Mouse (Mus musculus) midbrain, embryonic 13.5 days (tissue): ENCODE measurements around the gene Dyx1c1. TPM values are rescaled to one million over a fixed set of nuclear protein-coding genes. Genes with fewer than 3 reads are reported as not detected.

Experiments
- ATAC-seq: fragments of 200-750 bp; cut with Nextera tagmentation; 2 replicates; pipeline ENCODE4 v1.8.0; 2017; ENCODE audit warnings: mild to moderate bottlenecking, moderate TSS enrichment, moderate library complexity
- H3K27ac ChIP-seq: fragments of 300-500 bp; sonication (generic); 2 replicates; pipeline ENCODE4 v1.5.1; 2015; ENCODE audit warnings: inconsistent platforms, mild to moderate bottlenecking, moderate library complexity
- H3K27me3 ChIP-seq: fragments of 300-500 bp; sonication (generic); 2 replicates; pipeline ENCODE4 v1.6.1; 2015; ENCODE audit warnings: mild to moderate bottlenecking, inconsistent platforms
- H3K36me3 ChIP-seq: fragments of 300-500 bp; sonication (generic); 2 replicates; pipeline ENCODE4 v1.6.1; 2015; ENCODE audit warnings: mild to moderate bottlenecking, inconsistent platforms
- H3K4me1 ChIP-seq: fragments of 300-500 bp; sonication (generic); replicated peaks from 2 replicates; pipeline ENCODE4 v1.6.1; 2015; ENCODE audit warnings: inconsistent platforms
- H3K4me2 ChIP-seq: fragments of 300-500 bp; sonication (generic); replicated peaks from 2 replicates; pipeline ENCODE4 v1.6.1; 2015; ENCODE audit warnings: moderate library complexity, mild to moderate bottlenecking, inconsistent platforms
- H3K4me3 ChIP-seq: fragments of 300-500 bp; sonication (generic); replicated peaks from 2 replicates; pipeline ENCODE4 v1.5.1; 2015; ENCODE audit warnings: mild to moderate bottlenecking, inconsistent platforms
- H3K9ac ChIP-seq: fragments of 300-500 bp; sonication (generic); replicated peaks from 2 replicates; pipeline ENCODE4 v1.6.1; 2015; ENCODE audit warnings: mild to moderate bottlenecking, inconsistent platforms
- H3K9me3 ChIP-seq: fragments of 300-500 bp; sonication (generic); 2 replicates; pipeline ENCODE4 v1.6.1; 2016; ENCODE audit warnings: mild to moderate bottlenecking, inconsistent platforms
- WGBS: fragments of 180-500 bp; shearing (Covaris S2); methylation state at CpG from one replicate; pipeline ENCODE4 v1.1.7; 2015; 5-methylcytosine and 5-hydroxymethylcytosine counted together
- polyA plus RNA-seq: library from polyadenylated mRNA; unstranded; fragments of >200 nt; fragmentation: Nextera tagmentation; extraction: Ambion mirVana; gene quantifications from 2 replicates; pipeline ENCODE4 v1.2.1, GENCODE M21; 2015

Dyx1c1 gene
- polyA plus RNA-seq, 1 experiment from 2014 or later: 2.1 TPM

- Histone ChIP-seq H3K36me3 (no peaks in the 10 kb centered on the region), H3K4me2 (no peak overlapping the region), H3K9me3 (no peaks in the 10 kb centered on the region), H3K4me1 (peaks cover 26% of the 10 kb centered on the region), H3K4me3 (no peak overlapping the region), H3K27me3 (no peaks in the 10 kb centered on the region), H3K27ac (no peak overlapping the region), H3K9ac (no peak overlapping the region)
- WGBS: 58% methylated on average over 2 of the region's 2 CpGs
- no peak for ATAC-seq
Observed at GRCm38 (mm10) chr9:72983066-72983465, 24.5 kb downstream of the Dyx1c1 start.

DNA sequence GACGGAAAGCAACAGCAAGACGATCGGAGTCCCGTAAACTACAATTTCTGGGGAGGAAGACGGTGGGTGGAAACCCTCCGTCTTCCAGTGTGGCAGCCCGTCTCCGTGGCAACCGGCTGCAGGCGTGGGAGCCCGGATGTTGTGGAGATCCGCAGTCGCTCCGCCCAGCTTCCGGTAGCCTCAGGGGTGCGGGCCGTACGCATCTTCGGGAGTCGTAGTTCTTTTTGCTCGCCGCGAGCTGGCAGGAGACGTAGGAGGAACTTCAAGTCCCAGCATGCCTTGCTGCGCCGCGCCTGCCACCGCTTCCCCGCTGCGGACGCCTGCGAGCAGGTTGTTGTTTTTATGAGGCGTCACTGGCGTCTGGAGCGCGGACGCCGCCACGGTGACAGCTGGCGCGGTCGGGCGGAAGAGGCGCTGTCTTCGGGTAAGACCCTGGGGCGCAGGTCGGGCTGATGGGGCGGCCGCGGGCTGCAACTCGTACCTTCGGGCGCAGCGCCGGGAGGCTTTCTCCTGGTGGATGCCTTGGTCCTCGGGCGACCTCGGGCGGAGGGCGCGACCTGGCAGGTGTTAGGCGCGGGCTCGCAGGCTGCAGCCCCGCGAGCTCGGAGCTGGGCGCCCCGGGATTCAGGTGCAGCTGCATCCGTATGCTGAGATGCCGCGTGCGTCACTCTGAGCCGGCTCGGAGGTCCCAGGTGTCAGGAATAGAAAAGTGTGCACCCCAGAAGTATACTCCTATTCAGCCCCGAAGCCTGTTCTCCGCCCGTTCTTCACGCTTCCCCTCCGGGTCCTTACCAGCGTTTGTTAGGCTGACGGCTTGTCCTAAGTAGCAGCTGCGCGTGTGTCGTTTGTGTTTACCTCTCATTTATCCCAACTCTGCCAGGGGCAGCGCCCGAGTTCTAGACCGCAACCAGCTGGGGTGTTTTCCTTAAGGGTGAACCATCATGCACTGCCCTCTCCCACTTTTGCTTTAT is 26.9 kb downstream of the Dyx1c1 start, which contains the start of the genes Ccpg1os and Ccpg1:
TSS of gene Ccpg1os (minus strand) at position 133 of the 971 bp plus-strand sequence.
TSS of gene Ccpg1 (plus strand) at position 180 of the 971 bp plus-strand sequence.
- ATAC-seq: peak; percentile 100
- WGBS: under 1% methylated on average over 88 of the region's 88 CpGs

DNA sequence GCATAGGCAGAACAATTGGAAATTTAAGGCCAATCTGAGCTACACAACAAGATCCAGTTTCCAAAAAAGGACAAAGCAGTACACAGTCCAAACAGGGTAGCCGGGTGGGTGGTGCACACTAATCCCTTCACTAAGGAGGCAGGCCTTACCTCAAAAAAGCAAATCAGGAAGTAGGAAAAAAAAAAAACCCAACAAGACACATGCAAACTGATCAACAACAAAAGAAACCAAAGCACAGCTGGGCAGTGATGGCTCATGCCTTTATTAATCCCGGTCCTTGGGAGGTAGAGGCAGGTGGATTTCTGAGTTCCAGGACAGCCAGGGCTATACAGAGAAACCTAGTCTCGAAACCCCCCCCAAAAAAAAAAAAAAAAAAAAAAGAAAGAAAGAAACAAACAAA is 29.1 kb downstream of the Dyx1c1 start:
- no peaks in the 10 kb centered on the region for H3K27me3 ChIP-seq
- H3K4me1 ChIP-seq: peaks cover 26% of the 10 kb centered on the region
- 51% methylated on average over 3 of the region's 3 CpGs for WGBS
- no peak overlapping the region for H3K9ac ChIP-seq
- no peaks in the 10 kb centered on the region for H3K36me3 ChIP-seq
- no peak for ATAC-seq
- no peaks in the 10 kb centered on the region for H3K9me3 ChIP-seq
- no peak overlapping the region for H3K4me3 ChIP-seq
- H3K4me2 ChIP-seq: no peak overlapping the region
- H3K27ac ChIP-seq: no peak overlapping the region

More for the DNA sequence above, 26.9 kb downstream of the Dyx1c1 start, which contains the start of the genes Ccpg1os and Ccpg1:
- Histone ChIP-seq H3K36me3 (no peaks in the 10 kb centered on the region), H3K4me1 (peaks cover 26% of the 10 kb centered on the region), H3K9ac (peak within 1 kb of the TSS; percentile 90), H3K27me3 (no peaks in the 10 kb centered on the region), H3K4me2 (peak within 1 kb of the TSS; percentile 91), H3K27ac (peak within 1 kb of the TSS; percentile 91), H3K9me3 (no peaks in the 10 kb centered on the region), H3K4me3 (peak within 1 kb of the TSS; percentile 90)

- Histone ChIP-seq H3K4me1 (peaks cover 26% of the 10 kb centered on the region), H3K4me3 (no peak overlapping the region), H3K9ac (no peak overlapping the region), H3K27ac (no peak overlapping the region), H3K4me2 (no peak overlapping the region), H3K36me3 (no peaks in the 10 kb centered on the region), H3K9me3 (no peaks in the 10 kb centered on the region), H3K27me3 (no peaks in the 10 kb centered on the region)
- ATAC-seq: no peak
- WGBS: 89% methylated on average over 5 of the region's 5 CpGs
Observed at GRCm38 (mm10) chr9:72988706-72989105, 30.1 kb downstream of the Dyx1c1 start.

GRCm38 (mm10) chr9:72991420-72991819 is 32.8 kb downstream of the Dyx1c1 start:
- Histone ChIP-seq H3K9ac (no peak overlapping the region), H3K36me3 (no peaks in the 10 kb centered on the region), H3K4me2 (no peak overlapping the region), H3K27ac (no peak overlapping the region), H3K9me3 (no peaks in the 10 kb centered on the region), H3K4me1 (peaks cover 10% of the 10 kb centered on the region), H3K4me3 (no peak overlapping the region), H3K27me3 (no peaks in the 10 kb centered on the region)
- ATAC-seq: no peak
- 95% methylated on average over 2 of the region's 2 CpGs for WGBS

- no peaks in the 10 kb centered on the region for H3K4me1 ChIP-seq
- H3K27ac ChIP-seq: no peak overlapping the region
- no peaks in the 10 kb centered on the region for H3K9me3 ChIP-seq
- ATAC-seq: no peak
- no peaks in the 10 kb centered on the region for H3K36me3 ChIP-seq
- H3K4me3 ChIP-seq: no peak overlapping the region
- no peaks in the 10 kb centered on the region for H3K27me3 ChIP-seq
- no peak overlapping the region for H3K9ac ChIP-seq
- no peak overlapping the region for H3K4me2 ChIP-seq
- WGBS: 94% methylated on average over 5 of the region's 5 CpGs
Observed at GRCm38 (mm10) chr9:72992576-72992975, 34.0 kb downstream of the Dyx1c1 start.

DNA sequence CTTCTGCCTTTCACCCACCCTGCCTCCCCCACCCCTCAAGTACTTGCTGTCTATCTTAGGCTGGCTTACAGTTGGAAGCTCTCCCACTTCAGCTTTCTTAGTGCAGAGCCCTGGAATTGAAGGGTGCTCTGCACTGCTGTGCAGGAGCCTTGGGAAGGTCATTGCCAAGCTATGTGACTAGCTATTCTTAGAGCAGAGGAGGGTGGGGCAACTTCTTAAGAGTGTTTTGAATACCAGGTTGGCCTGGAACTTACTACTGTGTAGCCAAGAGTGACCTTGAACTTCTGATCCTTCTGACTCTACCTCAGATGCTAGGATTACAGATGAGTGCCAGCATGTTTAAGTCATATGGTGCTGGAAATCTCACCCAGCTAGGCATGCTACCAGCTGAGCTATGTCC is 37.6 kb downstream of the Dyx1c1 start:
- Histone ChIP-seq H3K36me3 (peaks cover 9% of the 10 kb centered on the region), H3K4me3 (no peak overlapping the region), H3K9me3 (no peaks in the 10 kb centered on the region), H3K27ac (no peak overlapping the region), H3K4me2 (no peak overlapping the region), H3K27me3 (no peaks in the 10 kb centered on the region), H3K9ac (no peak overlapping the region), H3K4me1 (no peaks in the 10 kb centered on the region)
- ATAC-seq: no peak

DNA sequence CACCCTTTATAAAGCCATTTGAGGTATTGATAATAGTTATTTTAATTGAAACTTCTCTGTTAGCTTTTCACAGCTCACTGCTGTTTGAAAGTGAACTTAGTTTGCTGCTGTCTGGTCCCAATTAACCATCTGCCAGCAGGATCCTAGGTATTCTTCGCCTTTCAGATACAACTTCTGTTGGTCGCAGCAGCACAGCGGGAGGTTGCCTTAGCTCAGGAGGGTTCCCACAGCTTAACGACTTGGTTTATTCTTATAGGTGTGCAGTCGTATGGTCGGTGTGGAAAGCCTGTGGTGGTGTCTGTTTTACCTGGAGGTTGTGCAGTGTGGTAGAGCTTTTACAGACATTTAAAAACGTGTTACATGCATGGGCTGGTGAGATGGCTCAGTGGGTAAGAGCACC is 38.2 kb downstream of the Dyx1c1 start:
- Histone ChIP-seq H3K9ac (no peak overlapping the region), H3K36me3 (peaks cover 15% of the 10 kb centered on the region), H3K4me1 (no peaks in the 10 kb centered on the region), H3K4me2 (no peak overlapping the region), H3K9me3 (no peaks in the 10 kb centered on the region), H3K27me3 (no peaks in the 10 kb centered on the region), H3K27ac (no peak overlapping the region), H3K4me3 (no peak overlapping the region)
- ATAC-seq: no peak
- WGBS: 62% methylated on average over 7 of the region's 7 CpGs

- 70% methylated on average over 2 of the region's 2 CpGs for WGBS
- no peaks in the 10 kb centered on the region for H3K4me1 ChIP-seq
- no peak overlapping the region for H3K4me3 ChIP-seq
Observed at GRCm38 (mm10) chr9:73000487-73000886, 41.9 kb downstream of the Dyx1c1 start.

GRCm38 (mm10) chr9:73001314-73002011 is 42.9 kb downstream of the Dyx1c1 start:
- ATAC-seq: no peak
- Histone ChIP-seq H3K4me1 (no peaks in the 10 kb centered on the region), H3K27ac (no peak overlapping the region), H3K9ac (no peak overlapping the region), H3K4me2 (no peak overlapping the region), H3K36me3 (peaks cover 49% of the 10 kb centered on the region), H3K4me3 (no peak overlapping the region), H3K27me3 (no peaks in the 10 kb centered on the region), H3K9me3 (no peaks in the 10 kb centered on the region)
- 88% methylated on average over 13 of the region's 13 CpGs for WGBS

More at GRCm38 (mm10) chr9:73000487-73000886, 41.9 kb downstream of the Dyx1c1 start:
- Histone ChIP-seq H3K36me3 (peaks cover 40% of the 10 kb centered on the region), H3K9ac (no peak overlapping the region), H3K9me3 (no peaks in the 10 kb centered on the region), H3K27me3 (no peaks in the 10 kb centered on the region), H3K27ac (no peak overlapping the region), H3K4me2 (no peak overlapping the region)
- no peak for ATAC-seq

DNA sequence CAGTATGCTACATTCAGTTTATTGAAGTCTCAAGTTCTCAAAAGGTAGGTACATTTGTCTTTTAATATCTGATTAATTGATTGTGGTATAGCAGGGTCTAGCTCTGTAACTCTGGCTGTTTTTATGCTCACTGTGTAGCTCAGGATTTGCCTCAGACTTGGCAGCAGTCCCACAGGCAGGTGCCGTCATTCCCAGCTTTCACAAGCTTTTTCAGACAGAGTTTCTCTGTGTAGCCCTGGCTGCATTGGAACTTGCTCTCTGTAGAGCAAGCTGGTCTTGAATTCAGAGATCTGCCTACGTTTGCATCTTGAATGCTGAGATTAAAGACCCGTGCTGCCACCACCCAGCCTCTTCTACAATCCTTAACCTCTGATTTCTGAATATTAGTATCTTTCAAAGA is 43.6 kb downstream of the Dyx1c1 start:
- 75% methylated on average over 3 of the region's 3 CpGs for WGBS
- H3K9ac ChIP-seq: no peak overlapping the region
- no peaks in the 10 kb centered on the region for H3K27me3 ChIP-seq
- H3K27ac ChIP-seq: no peak overlapping the region
- H3K9me3 ChIP-seq: no peaks in the 10 kb centered on the region
- no peak overlapping the region for H3K4me3 ChIP-seq
- no peak for ATAC-seq
- H3K4me1 ChIP-seq: no peaks in the 10 kb centered on the region
- peaks cover 53% of the 10 kb centered on the region for H3K36me3 ChIP-seq
- H3K4me2 ChIP-seq: no peak overlapping the region

GRCm38 (mm10) chr9:73004076-73004475 is 45.5 kb downstream of the Dyx1c1 start:
- H3K4me2 ChIP-seq: no peak overlapping the region
- no peak for ATAC-seq
- H3K4me1 ChIP-seq: no peaks in the 10 kb centered on the region
- peaks cover 58% of the 10 kb centered on the region for H3K36me3 ChIP-seq
- 87% methylated on average over 8 of the region's 8 CpGs for whole genome bisulfite sequencing
- H3K4me3 ChIP-seq: no peak overlapping the region
- H3K9me3 ChIP-seq: no peaks in the 10 kb centered on the region
- H3K9ac ChIP-seq: no peak overlapping the region
- no peaks in the 10 kb centered on the region for H3K27me3 ChIP-seq
- no peak overlapping the region for H3K27ac ChIP-seq
